Mouse (Mus musculus): ENCODE measurements around the gene Stambpl1.

DNA sequence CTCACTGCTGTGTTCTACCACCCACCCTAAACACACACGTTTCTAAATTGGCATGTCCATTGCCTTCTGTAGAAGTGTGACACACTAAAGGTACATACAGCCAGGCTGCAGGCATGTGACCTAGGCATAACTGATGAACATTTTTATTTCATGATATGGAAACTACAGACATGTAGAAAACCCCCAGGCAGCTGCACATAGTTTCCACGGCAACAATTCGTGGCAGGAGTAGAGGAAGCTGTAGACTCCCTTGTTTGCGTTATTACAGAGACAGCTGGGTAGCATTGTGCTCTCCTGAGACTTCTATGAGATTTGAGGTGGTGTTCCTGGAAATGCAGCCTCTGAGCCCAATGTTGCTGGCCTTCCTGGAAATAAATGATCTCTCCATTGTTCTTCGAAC is 24.9 kb downstream of the Stambpl1 start:
- TF ChIP-seq CTCF (IDR thresholded peaks at IDR 0.05; ENCODE audit: low read depth, low read length) (no peak), POLR2A (IDR thresholded peaks at IDR 0.05; ENCODE audit: borderline replicate concordance, low read depth, low read length) (no peak)

Measured in bone marrow macrophage, adult 2 months (primary cell).